Mouse (Mus musculus) myocyte (in vitro differentiated cells): ENCODE data around the gene Rbm5. TPM values are rescaled to one million over a fixed set of nuclear protein-coding genes. Genes with fewer than 3 reads are reported as not detected.
A peak's percentile ranks its signal among the peaks of the same experiment; 100 is the strongest.

ENCODE experiments used
- H3K27me3 ChIP-seq: one replicate; pipeline ENCODE4 v1.6.1; 2011; ENCODE audit not compliant: control insufficient read depth, insufficient read depth, insufficient read length
- H3K36me3 ChIP-seq: one replicate; pipeline ENCODE4 v1.6.1; 2011; ENCODE audit not compliant: control insufficient read depth, insufficient read depth
- H3K4me2 ChIP-seq: one replicate; pipeline ENCODE4 v1.6.1; 2011; ENCODE audit warnings: low read depth, control low read depth
- H3K4me3 ChIP-seq: one replicate; pipeline ENCODE4 v1.5.1; 2011; ENCODE audit warnings: mild to moderate bottlenecking, control low read depth, moderate library complexity
- H3K79me2 ChIP-seq: one replicate; pipeline ENCODE4 v1.6.1; 2011; ENCODE audit not compliant: control insufficient read depth, insufficient read depth
- H3ac ChIP-seq: one replicate; pipeline ENCODE4 v1.6.1; 2011; ENCODE audit not compliant: control insufficient read depth, insufficient read length
- CEBPB ChIP-seq: IDR thresholded peaks from 2 replicates; pipeline ENCODE4 v1.6.1; 2011; ENCODE audit warnings: mild to moderate bottlenecking, moderate library complexity; ENCODE audit not compliant: poor library complexity, insufficient read depth, severe bottlenecking
- E2F4 ChIP-seq: IDR thresholded peaks from one replicate; pipeline ENCODE4 v1.6.1; 2011; ENCODE audit warnings: mild to moderate bottlenecking, control low read depth, moderate library complexity; ENCODE audit not compliant: insufficient read depth
- MAX ChIP-seq: IDR thresholded peaks from one replicate; pipeline ENCODE4 v1.6.1; 2011; ENCODE audit warnings: low read depth, mild to moderate bottlenecking, control low read depth
- MYOD1 ChIP-seq, 3 experiments: IDR thresholded peaks; one replicate each; pipeline ENCODE4 v1.6.1; 2011; ENCODE audit warnings: control low read depth in 2 of 3, low read depth in 2 of 3, mild to moderate bottlenecking in 2 of 3, moderate library complexity in 1 of 3; ENCODE audit not compliant: insufficient read length in 2 of 3, control insufficient read depth in 1 of 3
- MYOG ChIP-seq, 3 experiments: IDR thresholded peaks; one replicate each; pipeline ENCODE4 v1.6.1; 2011; ENCODE audit warnings: control low read depth in 2 of 3, low read depth in 2 of 3, mild to moderate bottlenecking in 2 of 3; ENCODE audit not compliant: insufficient read length in 2 of 3, control insufficient read depth in 1 of 3, insufficient read depth in 1 of 3
- POLR2A ChIP-seq: IDR thresholded peaks from one replicate; pipeline ENCODE4 v1.6.1; 2011; ENCODE audit warnings: low read depth, mild to moderate bottlenecking, control low read depth, moderate library complexity; ENCODE audit not compliant: insufficient read length
- POLR2AphosphoS2 ChIP-seq: IDR thresholded peaks from one replicate; pipeline ENCODE4 v1.6.1; 2011; ENCODE audit warnings: low read depth, control low read depth; ENCODE audit not compliant: insufficient read length
- REST ChIP-seq: IDR thresholded peaks from one replicate; pipeline ENCODE4 v1.6.1; 2011; ENCODE audit warnings: mild to moderate bottlenecking, control low read depth, moderate library complexity; ENCODE audit not compliant: insufficient read depth, insufficient read length
- SRF ChIP-seq: IDR thresholded peaks from one replicate; pipeline ENCODE4 v1.6.1; 2011; ENCODE audit warnings: low read depth; ENCODE audit not compliant: control insufficient read depth, insufficient read length
- TCF12 ChIP-seq: IDR thresholded peaks from one replicate; pipeline ENCODE4 v1.6.1; 2011; ENCODE audit warnings: mild to moderate bottlenecking, control low read depth; ENCODE audit not compliant: poor library complexity, insufficient read depth, severe bottlenecking
- TCF3 ChIP-seq: IDR thresholded peaks from one replicate; pipeline ENCODE4 v1.6.1; 2011; ENCODE audit warnings: low read depth, control low read depth; ENCODE audit not compliant: insufficient read length
- USF1 ChIP-seq: IDR thresholded peaks from one replicate; pipeline ENCODE4 v1.6.1; 2011; ENCODE audit warnings: low read depth, mild to moderate bottlenecking, control low read depth, moderate library complexity
- polyA plus RNA-seq: library from polyadenylated mRNA; unstranded; fragments of >200 nt; fragmentation: generic; extraction: Trizol; gene quantifications from one replicate; pipeline ENCODE4 v1.2.1, GENCODE M21; 2012; ENCODE audit warnings: missing spikeins

Rbm5 gene
- polyA plus RNA-seq, 1 experiment = 37.6 TPM

DNA sequence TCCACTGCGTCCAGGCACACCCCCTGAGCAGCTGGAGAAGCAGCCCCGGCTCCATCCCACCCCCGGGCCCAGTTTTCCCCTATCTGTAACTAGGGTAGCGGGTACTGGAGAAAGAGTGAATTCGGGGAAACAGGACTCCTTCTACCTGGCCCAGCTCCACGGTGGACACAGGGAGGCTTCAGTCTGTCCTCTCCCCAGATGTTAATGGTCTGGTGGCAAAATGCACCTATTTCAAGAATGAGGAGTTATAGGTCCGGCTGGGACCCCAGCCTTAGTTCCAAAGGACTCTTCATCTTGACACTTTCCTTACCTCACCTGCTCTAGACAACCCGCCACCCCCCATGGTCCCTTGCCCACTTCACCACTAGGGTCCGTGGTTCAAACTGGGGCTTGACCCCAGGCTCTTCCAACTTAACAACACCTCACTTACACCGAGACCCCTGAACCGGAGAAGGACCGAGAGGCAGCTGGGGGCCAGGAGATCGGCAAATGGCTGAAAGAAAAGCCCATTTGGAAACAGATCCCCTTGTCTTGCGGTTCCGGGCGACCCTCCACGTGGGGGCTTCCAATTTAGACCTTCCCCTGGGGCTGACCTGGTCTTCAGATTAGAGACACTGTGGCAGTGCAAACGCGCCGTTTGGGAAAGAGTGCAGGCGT lies 62.2 kb downstream of the Rbm5 start:
- TF ChIP-seq POLR2A (no peak), CEBPB (no peak), REST (no peak), USF1 (no peak), TCF3 (no peak), E2F4 (no peak), MAX (no peak), SRF (no peak), TCF12 (no peak), MYOD1 (IDR thresholded peaks at IDR 0.05; ENCODE audit: control insufficient read depth in 1 of 3, insufficient read length in 2 of 3, low read depth in 2 of 3) (no peak)
- H3K4me3 ChIP-seq = no peak overlapping the region
- peaks cover 59% of the 10 kb centered on the region for H3K27me3 ChIP-seq
- no peaks in the 10 kb centered on the region for H3K79me2 ChIP-seq
- peak overlapping the region; percentile 77 for H3K4me2 ChIP-seq
- no peaks in the 10 kb centered on the region for H3K36me3 ChIP-seq
- no peak overlapping the region for H3ac ChIP-seq

DNA sequence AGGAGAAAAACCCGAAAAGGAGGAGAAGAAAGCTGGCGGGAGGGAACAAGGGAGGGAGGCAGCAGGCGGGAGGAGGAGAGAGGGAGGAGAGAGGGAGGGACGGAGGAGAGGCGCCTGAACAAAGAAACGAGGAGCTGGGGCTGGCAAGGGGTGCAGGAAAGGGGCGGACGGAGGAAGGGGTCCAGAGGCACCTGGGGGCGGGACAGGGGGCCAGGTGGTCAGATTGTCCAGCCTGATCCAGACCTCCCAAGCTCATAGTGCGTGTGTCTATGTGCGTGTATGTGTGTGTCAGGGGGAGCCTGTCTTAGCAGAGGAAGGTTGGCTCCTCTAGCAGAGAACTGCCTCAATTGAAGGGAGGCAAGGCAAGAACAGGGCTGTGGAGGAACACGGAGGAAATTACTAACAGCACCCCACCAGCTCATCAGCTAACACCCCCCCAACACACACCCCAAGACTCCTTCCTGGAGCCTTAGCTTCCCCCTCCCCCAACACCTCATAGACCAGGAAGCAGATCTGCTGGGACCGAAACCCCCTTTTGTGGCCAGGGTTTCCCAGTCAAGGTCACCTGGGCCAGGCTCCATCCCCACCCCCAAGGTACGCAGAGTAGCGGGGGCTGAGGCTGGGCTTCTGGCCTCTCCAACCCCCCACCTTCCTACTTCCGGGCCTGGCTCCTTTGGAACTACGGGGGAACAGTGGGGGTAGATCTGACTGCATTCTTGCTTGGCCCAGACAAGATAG lies 62.9 kb downstream of the Rbm5 start:
- Histone ChIP-seq H3K27me3 (peaks cover 59% of the 10 kb centered on the region), H3K4me3 (no peak overlapping the region)

GRCm38 (mm10) chr9:107706781-107707211 lies 64.0 kb downstream of the Rbm5 start:
- peaks cover 57% of the 10 kb centered on the region for H3K27me3 ChIP-seq
- no peaks in the 10 kb centered on the region for H3K79me2 ChIP-seq
- TF ChIP-seq REST (no peak), CEBPB (no peak), E2F4 (no peak), POLR2AphosphoS2 (no peak), MAX (no peak), USF1 (no peak), POLR2A (no peak), MYOG (IDR thresholded peaks at IDR 0.05; ENCODE audit: control insufficient read depth in 1 of 3, insufficient read depth in 1 of 3, insufficient read length in 2 of 3, low read depth in 2 of 3) (no peak), MYOD1 (IDR thresholded peaks at IDR 0.05; ENCODE audit: control insufficient read depth in 1 of 3, insufficient read length in 2 of 3, low read depth in 2 of 3) (no peak), TCF3 (no peak)
- H3K4me2 ChIP-seq = no peak overlapping the region
- no peaks in the 10 kb centered on the region for H3K36me3 ChIP-seq
- H3K4me3 ChIP-seq = no peak overlapping the region
- H3ac ChIP-seq = no peak overlapping the region

More for the DNA sequence above, 62.9 kb downstream of the Rbm5 start:
- Histone ChIP-seq H3K79me2 (no peaks in the 10 kb centered on the region), H3ac (no peak overlapping the region), H3K4me2 (no peak overlapping the region), H3K36me3 (no peaks in the 10 kb centered on the region)
- TF ChIP-seq SRF (no peak), POLR2AphosphoS2 (no peak), E2F4 (no peak), USF1 (no peak), MAX (no peak), CEBPB (no peak), TCF3 (no peak), TCF12 (no peak), REST (no peak), MYOD1 (IDR thresholded peaks at IDR 0.05; ENCODE audit: control insufficient read depth in 1 of 3, insufficient read length in 2 of 3, low read depth in 2 of 3) (no peak), POLR2A (no peak), MYOG (IDR thresholded peaks at IDR 0.05; ENCODE audit: control insufficient read depth in 1 of 3, insufficient read depth in 1 of 3, insufficient read length in 2 of 3, low read depth in 2 of 3) (no peak)

DNA sequence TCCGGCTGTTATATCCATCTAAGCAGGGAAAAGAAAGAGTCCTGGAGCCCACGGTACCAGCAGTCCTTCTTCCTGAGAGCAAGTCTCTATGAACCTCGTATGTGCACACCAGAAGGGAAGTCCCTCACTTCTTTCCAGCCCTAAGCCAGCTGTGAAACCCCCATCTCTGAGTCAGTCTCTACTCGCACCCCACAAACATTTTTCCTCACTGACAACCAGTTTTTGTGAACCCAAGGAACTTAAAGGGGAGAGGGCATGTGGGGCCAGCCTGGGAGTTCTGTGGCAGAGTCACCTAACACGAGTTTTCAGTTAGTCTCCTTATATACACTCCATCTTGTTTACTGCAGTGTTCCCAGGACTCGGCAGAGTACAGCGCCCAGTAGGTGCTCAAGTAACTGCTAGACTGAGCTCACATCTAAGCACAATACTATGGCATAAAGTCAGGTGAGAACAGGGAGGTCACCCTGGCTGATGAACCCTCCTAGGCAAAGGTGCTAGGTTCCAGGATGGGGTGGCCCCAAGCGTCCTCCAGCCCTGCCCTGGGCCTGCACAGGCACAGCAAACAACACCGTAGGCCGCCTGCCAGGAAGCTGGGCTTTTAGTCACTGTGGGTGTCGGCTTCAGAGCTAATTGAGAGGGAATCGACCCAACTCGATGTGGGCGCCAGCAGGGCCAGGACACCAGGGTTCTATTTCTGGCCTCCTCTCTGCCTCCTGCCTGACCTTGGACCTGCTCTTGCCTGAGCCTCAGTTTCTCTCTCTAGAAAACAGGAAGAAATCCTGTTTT lies 67.3 kb downstream of the Rbm5 start:
- TF ChIP-seq POLR2A = no peak
- no peak for TF ChIP-seq REST
- no peak for TF ChIP-seq CEBPB
- no peak for TF ChIP-seq SRF
- TF ChIP-seq E2F4 = no peak
- TF ChIP-seq MAX = no peak
- TF ChIP-seq USF1 = no peak
- no peak for TF ChIP-seq POLR2AphosphoS2
- TF ChIP-seq MYOD1 (IDR thresholded peaks at IDR 0.05; ENCODE audit: control insufficient read depth in 1 of 3, insufficient read length in 2 of 3, low read depth in 2 of 3) = no peak
- TF ChIP-seq TCF12 = no peak
- no peak for TF ChIP-seq MYOG (IDR thresholded peaks at IDR 0.05; ENCODE audit: control insufficient read depth in 1 of 3, insufficient read depth in 1 of 3, insufficient read length in 2 of 3, low read depth in 2 of 3)
- TF ChIP-seq TCF3 = no peak

More for the DNA sequence above, 67.3 kb downstream of the Rbm5 start:
- Histone ChIP-seq H3K4me3 (no peak overlapping the region), H3K79me2 (no peaks in the 10 kb centered on the region), H3ac (no peak overlapping the region), H3K27me3 (peaks cover 25% of the 10 kb centered on the region), H3K36me3 (no peaks in the 10 kb centered on the region), H3K4me2 (no peak overlapping the region)
